Mouse (Mus musculus) neural tube, embryonic 11.5 days (tissue): ENCODE measurements at regions not wholly inside any gene's neighbourhood (a gene's known extent, or its start where the extent isn't known, plus 50 kb on each side); places are given as distances from the start of the nearest gene placed in this dataset.

Experiments
- ATAC-seq: fragments of 200-750 bp; cut with Nextera tagmentation; 2 replicates; pipeline ENCODE4 v1.8.0; 2017; ENCODE audit warnings: moderate number of reproducible peaks, mild to moderate bottlenecking, moderate TSS enrichment, moderate library complexity; ENCODE audit not compliant: insufficient read depth, low FRiP score, low TSS enrichment
- DNase-seq: peaks from one replicate; pipeline ENCODE4 v3.0.0-alpha.2; 2015; ENCODE audit warnings: low spot score
- H3K27ac ChIP-seq: fragments of 300-500 bp; sonication (generic); 2 replicates; pipeline ENCODE4 v1.5.1; 2014; ENCODE audit warnings: low read depth, mild to moderate bottlenecking, low read length
- H3K27me3 ChIP-seq: fragments of 300-500 bp; sonication (generic); 2 replicates; pipeline ENCODE4 v1.6.1; 2014; ENCODE audit warnings: mild to moderate bottlenecking, low read length, mixed read lengths; ENCODE audit not compliant: control insufficient read depth, insufficient read depth
- H3K36me3 ChIP-seq: fragments of 300-500 bp; sonication (generic); 2 replicates; pipeline ENCODE4 v1.6.1; 2014; ENCODE audit warnings: mild to moderate bottlenecking, low read length, moderate library complexity, mixed read lengths; ENCODE audit not compliant: control insufficient read depth, insufficient read depth
- H3K4me1 ChIP-seq: fragments of 300-500 bp; sonication (generic); 2 replicates; pipeline ENCODE4 v1.6.1; 2014; ENCODE audit warnings: low read length, mixed read lengths; ENCODE audit not compliant: control insufficient read depth, insufficient read depth
- H3K4me2 ChIP-seq: fragments of 300-500 bp; sonication (generic); 2 replicates; pipeline ENCODE4 v1.6.1; 2014; ENCODE audit warnings: low read depth, mild to moderate bottlenecking, moderate library complexity
- H3K4me3 ChIP-seq: fragments of 300-500 bp; sonication (generic); 2 replicates; pipeline ENCODE4 v1.5.1; 2014; ENCODE audit warnings: low read depth, low read length
- H3K9ac ChIP-seq: fragments of 300-500 bp; sonication (generic); 2 replicates; pipeline ENCODE4 v1.6.1; 2014; ENCODE audit warnings: mild to moderate bottlenecking, low read length
- H3K9me3 ChIP-seq: fragments of 300-500 bp; sonication (generic); 2 replicates; pipeline ENCODE4 v1.6.1; 2016; ENCODE audit warnings: low read length; ENCODE audit not compliant: control insufficient read depth
- WGBS: fragments of 180-500 bp; shearing (Covaris S2); extraction: QIAGEN DNeasy Blood & Tissue Kit; methylation state at CpG from one replicate; pipeline ENCODE4 v1.1.7; 2014; 5-methylcytosine and 5-hydroxymethylcytosine counted together

- Histone ChIP-seq H3K36me3 (no peaks in the 10 kb centered on the region), H3K9me3 (no peaks in the 10 kb centered on the region), H3K9ac (no peak overlapping the region), H3K4me1 (no peaks in the 10 kb centered on the region), H3K27me3 (no peaks in the 10 kb centered on the region), H3K27ac (no peak overlapping the region), H3K4me3 (no peak overlapping the region), H3K4me2 (no peak overlapping the region)
- ATAC-seq: no peak
- no peak for DNase-seq
- WGBS: 88% methylated on average over 9 of the region's 9 CpGs
These were observed 66.5 kb upstream of the 4930432M17Rik start for GRCm38 (mm10) chr3:121604081-121604480.

- Histone ChIP-seq H3K36me3 (no peaks in the 10 kb centered on the region), H3K4me2 (no peak overlapping the region), H3K9me3 (no peaks in the 10 kb centered on the region), H3K27me3 (no peaks in the 10 kb centered on the region), H3K9ac (no peak overlapping the region), H3K4me1 (no peaks in the 10 kb centered on the region), H3K27ac (no peak overlapping the region), H3K4me3 (no peak overlapping the region)
- 93% methylated on average over 10 of the region's 10 CpGs for WGBS
- no peak for ATAC-seq
- no peak for DNase-seq
These were observed 67.7 kb upstream of the 4930432M17Rik start for GRCm38 (mm10) chr3:121602826-121603370.

GRCm38 (mm10) chr3:121602082-121602561, 68.4 kb upstream of the 4930432M17Rik start:
- Histone ChIP-seq H3K4me1 (no peaks in the 10 kb centered on the region), H3K9me3 (no peaks in the 10 kb centered on the region), H3K4me2 (no peak overlapping the region), H3K36me3 (no peaks in the 10 kb centered on the region), H3K9ac (no peak overlapping the region), H3K27me3 (no peaks in the 10 kb centered on the region), H3K4me3 (no peak overlapping the region), H3K27ac (no peak overlapping the region)
- DNase-seq: no peak
- no peak for ATAC-seq
- 65% methylated on average over 8 of the region's 8 CpGs for whole genome bisulfite sequencing

GRCm38 (mm10) chr3:121600841-121601240, 68.6 kb upstream of the Slc44a3 start:
- H3K27ac ChIP-seq: no peak overlapping the region
- H3K4me1 ChIP-seq: no peaks in the 10 kb centered on the region
- WGBS: 73% methylated on average over 10 of the region's 10 CpGs
- no peak overlapping the region for H3K4me2 ChIP-seq
- no peaks in the 10 kb centered on the region for H3K9me3 ChIP-seq
- H3K9ac ChIP-seq: no peak overlapping the region
- ATAC-seq (no peak), DNase-seq (no peak)
- no peaks in the 10 kb centered on the region for H3K36me3 ChIP-seq
- no peaks in the 10 kb centered on the region for H3K27me3 ChIP-seq
- H3K4me3 ChIP-seq: no peak overlapping the region

GRCm38 (mm10) chr3:121600388-121600787, 68.2 kb upstream of the Slc44a3 start:
- H3K4me2 ChIP-seq: no peak overlapping the region
- no peak overlapping the region for H3K27ac ChIP-seq
- 95% methylated on average over 4 of the region's 4 CpGs for WGBS
- DNase-seq: no peak
- no peaks in the 10 kb centered on the region for H3K27me3 ChIP-seq
- no peak overlapping the region for H3K9ac ChIP-seq
- no peak for ATAC-seq
- no peak overlapping the region for H3K4me3 ChIP-seq
- no peaks in the 10 kb centered on the region for H3K4me1 ChIP-seq
- H3K9me3 ChIP-seq: no peaks in the 10 kb centered on the region
- H3K36me3 ChIP-seq: no peaks in the 10 kb centered on the region

GRCm38 (mm10) chr3:121597988-121598387, 65.8 kb upstream of the Slc44a3 start:
- Histone ChIP-seq H3K27ac (no peak overlapping the region), H3K4me1 (no peaks in the 10 kb centered on the region), H3K4me3 (no peak overlapping the region), H3K36me3 (no peaks in the 10 kb centered on the region), H3K9me3 (no peaks in the 10 kb centered on the region), H3K9ac (no peak overlapping the region), H3K4me2 (no peak overlapping the region), H3K27me3 (no peaks in the 10 kb centered on the region)
- WGBS: 95% methylated on average over 3 of the region's 4 CpGs
- DNase-seq: no peak
- ATAC-seq: no peak

- Histone ChIP-seq H3K9me3 (no peaks in the 10 kb centered on the region), H3K4me1 (no peaks in the 10 kb centered on the region), H3K27ac (no peak overlapping the region), H3K27me3 (no peaks in the 10 kb centered on the region), H3K9ac (no peak overlapping the region), H3K4me3 (no peak overlapping the region), H3K36me3 (no peaks in the 10 kb centered on the region), H3K4me2 (no peak overlapping the region)
- DNase-seq: no peak
- WGBS: 82% methylated on average over 5 of the region's 5 CpGs
- ATAC-seq: no peak
These were observed 65.0 kb upstream of the Slc44a3 start for GRCm38 (mm10) chr3:121597203-121597602.

- 81% methylated on average over 4 of the region's 4 CpGs for whole genome bisulfite sequencing
- ATAC-seq: no peak
- H3K36me3 ChIP-seq: no peaks in the 10 kb centered on the region
These were observed 62.4 kb upstream of the Slc44a3 start for GRCm38 (mm10) chr3:121594580-121594979.

GRCm38 (mm10) chr3:121593598-121594117, 61.5 kb upstream of the Slc44a3 start:
- Histone ChIP-seq H3K4me1 (no peaks in the 10 kb centered on the region), H3K27me3 (no peaks in the 10 kb centered on the region), H3K4me2 (no peak overlapping the region), H3K4me3 (no peak overlapping the region), H3K9ac (no peak overlapping the region), H3K9me3 (no peaks in the 10 kb centered on the region), H3K27ac (no peak overlapping the region), H3K36me3 (no peaks in the 10 kb centered on the region)
- ATAC-seq (no peak), DNase-seq (no peak)
- 70% methylated on average over 8 of the region's 8 CpGs for WGBS

More at GRCm38 (mm10) chr3:121594580-121594979, 62.4 kb upstream of the Slc44a3 start:
- no peaks in the 10 kb centered on the region for H3K9me3 ChIP-seq
- no peaks in the 10 kb centered on the region for H3K4me1 ChIP-seq
- H3K4me3 ChIP-seq: no peak overlapping the region
- no peak for DNase-seq
- no peaks in the 10 kb centered on the region for H3K27me3 ChIP-seq
- H3K9ac ChIP-seq: no peak overlapping the region
- H3K4me2 ChIP-seq: no peak overlapping the region
- no peak overlapping the region for H3K27ac ChIP-seq
